Mouse (Mus musculus) C3H10T1/2 (cell line): ENCODE results near the gene Cavin3. TPM values are rescaled to one million over a fixed set of nuclear protein-coding genes. Genes with fewer than 3 reads are reported as not detected.

Experiments used
- polyA plus RNA-seq, 2 experiments: library from polyadenylated mRNA; unstranded; fragments of >200 nt; fragmentation: generic; extraction: Trizol; gene quantifications; one replicate each; pipeline ENCODE4 v1.2.1; 2012; ENCODE audit warnings: missing spikeins in 2 of 2

The Cavin3 gene
- polyA plus RNA-seq = 100 to 1,000 TPM; 166 to 272 TPM

DNA sequence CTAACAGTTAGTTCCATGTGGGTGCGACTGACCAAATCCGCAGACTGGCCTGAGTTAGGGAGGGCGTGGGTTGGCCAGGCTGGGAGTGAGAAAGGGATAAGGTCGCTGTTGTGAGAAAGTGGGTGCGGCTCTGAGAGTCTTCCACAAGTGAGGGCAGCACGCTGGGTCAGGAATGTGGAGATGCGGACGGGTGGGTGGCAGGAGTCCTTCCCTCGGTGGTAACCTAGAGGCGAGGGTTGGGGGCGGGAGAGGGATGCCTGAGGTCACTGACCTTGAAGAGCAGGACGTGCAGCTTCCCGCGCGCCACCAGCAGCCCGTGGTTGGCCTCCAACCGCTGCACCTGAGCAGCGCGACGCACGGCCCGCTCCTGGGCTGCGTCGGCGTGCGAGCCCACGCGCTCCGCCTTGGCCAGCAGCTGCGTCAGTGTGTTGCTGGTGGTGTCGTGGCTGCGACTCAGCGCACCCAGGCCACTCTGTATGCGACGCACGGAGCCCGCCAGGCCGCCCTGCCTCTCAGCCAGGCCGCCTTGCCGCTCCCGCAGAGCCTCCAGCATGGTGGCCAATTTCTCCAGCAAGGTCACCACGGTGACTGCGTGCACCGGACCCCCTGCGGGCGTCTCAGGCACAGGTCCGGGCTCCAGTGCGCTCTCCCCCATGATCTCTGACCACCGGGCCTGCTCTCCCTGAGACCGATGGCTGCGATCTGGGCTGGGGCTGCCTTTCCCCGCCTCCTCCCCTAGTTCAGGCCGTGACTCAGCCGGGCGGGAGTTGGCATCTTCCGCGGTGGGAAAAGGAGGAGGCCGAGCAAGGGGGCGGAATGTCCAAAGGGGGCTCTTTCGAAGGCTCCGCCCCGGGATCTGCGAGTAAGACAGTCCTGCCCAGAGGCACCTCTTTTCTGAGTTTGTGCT, at the start of gene Cavin3:
TSS of gene Cavin3 (minus strand) at position 796 of the 907 bp plus-strand sequence.

Other genes starting within 250 kb of the Cavin3 start
- not detected for gene Olfr688, start 194.2 kb downstream of the Cavin3 start, polyA plus RNA-seq
- not detected for gene Olfr689, start 171.1 kb downstream of the Cavin3 start, polyA plus RNA-seq
- gene Olfr690, start 148.2 kb downstream of the Cavin3 start, polyA plus RNA-seq = not detected
- under 1 TPM in 1 of 2 experiments, not detected in 1; 0.02 TPM for gene Olfr691, start 140.0 kb downstream of the Cavin3 start, polyA plus RNA-seq
- not detected for gene Olfr692, start 114.1 kb downstream of the Cavin3 start, polyA plus RNA-seq
- gene Gm5901, start 107.3 kb downstream of the Cavin3 start, polyA plus RNA-seq = under 1 TPM in 1 of 2 experiments, not detected in 1; 0.09 TPM
- gene Fam160a2, start 82.2 kb downstream of the Cavin3 start, polyA plus RNA-seq = 10 to 100 TPM; 11.6 to 17.4 TPM
- gene Cnga4, start 77.7 kb downstream of the Cavin3 start, polyA plus RNA-seq = under 1 TPM in 1 of 2 experiments, not detected in 1; 0.01 TPM
- gene Cckbr, start 56.6 kb downstream of the Cavin3 start, polyA plus RNA-seq = under 1 TPM in 1 of 2 experiments, not detected in 1; 0.02 TPM
- gene Smpd1, start 72.1 kb upstream of the Cavin3 start, polyA plus RNA-seq = 10 to 100 TPM; 32.0 to 79.2 TPM
- 10 to 100 TPM; 28.1 to 45.2 TPM for gene Apbb1, start 99.4 kb upstream of the Cavin3 start, polyA plus RNA-seq
- 1 to 10 TPM in 1 of 2 experiments, under 1 TPM in 1; 0.11 to 1.8 TPM for gene Hpx, start 117.8 kb upstream of the Cavin3 start, polyA plus RNA-seq
- gene Trim3, start 151.3 kb upstream of the Cavin3 start, polyA plus RNA-seq = 10 to 100 TPM; 18.4 to 39.5 TPM
- gene Timm10b, start 157.8 kb upstream of the Cavin3 start, polyA plus RNA-seq = 100 to 1,000 TPM; 161 to 212 TPM
- gene Arfip2, start 158.1 kb upstream of the Cavin3 start, polyA plus RNA-seq = 10 to 100 TPM; 43.3 to 46.2 TPM
- gene Gm45799, start 158.3 kb upstream of the Cavin3 start, polyA plus RNA-seq = 10 to 100 TPM; 52.9 to 60.4 TPM
- 1 to 10 TPM in 1 of 2 experiments, under 1 TPM in 1; 0.27 to 3.4 TPM for gene Dnhd1, start 168.5 kb upstream of the Cavin3 start, polyA plus RNA-seq